Mouse (Mus musculus): Measurements from ENCODE around the gene Cpne5. TPM values are rescaled to one million over a fixed set of nuclear protein-coding genes. Genes with fewer than 3 reads are reported as not detected.

Gene Cpne5
- polyA plus RNA-seq, 1 experiment from 2014 or later: 4.7 TPM

- 51% methylated on average over 5 of the region's 5 CpGs for WGBS
- no peaks in the 10 kb centered on the region for H3K36me3 ChIP-seq (replicated peaks)
- no peak overlapping the region for H3K4me3 ChIP-seq
- H3K4me1 ChIP-seq: peaks cover 59% of the 10 kb centered on the region
- H3K27ac ChIP-seq (replicated peaks): no peak overlapping the region
- H3K9me3 ChIP-seq: no peaks in the 10 kb centered on the region
- peak; percentile 58 for DNase-seq (ENCODE audit: low spot score)
- H3K27me3 ChIP-seq (replicated peaks; ENCODE audit: low read depth, poor library complexity, severe bottlenecking): peaks cover 40% of the 10 kb centered on the region
Measured at GRCm38 (mm10) chr17:29218017-29218416, 19.9 kb downstream of the Cpne5 start.

GRCm38 (mm10) chr17:29216078-29216477 lies 21.9 kb downstream of the Cpne5 start:
- Histone ChIP-seq H3K4me1 (peaks cover 64% of the 10 kb centered on the region), H3K36me3 (replicated peaks) (no peaks in the 10 kb centered on the region), H3K27ac (replicated peaks) (no peak overlapping the region), H3K9me3 (no peaks in the 10 kb centered on the region), H3K4me3 (no peak overlapping the region), H3K27me3 (replicated peaks; ENCODE audit: low read depth, poor library complexity, severe bottlenecking) (peaks cover 45% of the 10 kb centered on the region)
- 57% methylated on average over 7 of the region's 7 CpGs for WGBS
- DNase-seq (ENCODE audit: low spot score): no peak

GRCm38 (mm10) chr17:29214655-29215054 lies 23.3 kb downstream of the Cpne5 start:
- Histone ChIP-seq H3K9me3 (no peaks in the 10 kb centered on the region), H3K4me3 (no peak overlapping the region), H3K36me3 (replicated peaks) (no peaks in the 10 kb centered on the region), H3K4me1 (peaks cover 55% of the 10 kb centered on the region), H3K27me3 (replicated peaks; ENCODE audit: low read depth, poor library complexity, severe bottlenecking) (peaks cover 45% of the 10 kb centered on the region), H3K27ac (replicated peaks) (no peak overlapping the region)
- WGBS: 23% methylated on average over 10 of the region's 10 CpGs
- DNase-seq (ENCODE audit: low spot score): no peak

GRCm38 (mm10) chr17:29214193-29214456 lies 23.8 kb downstream of the Cpne5 start:
- 60% methylated on average over 4 of the region's 4 CpGs for WGBS
- no peak overlapping the region for H3K4me3 ChIP-seq
- no peak for DNase-seq (ENCODE audit: low spot score)
- 0 out of 2 replicates have a peak overlapping the region, but pooled peaks have one; percentile 2 for H3K27ac ChIP-seq (replicated peaks)
- H3K9me3 ChIP-seq: no peaks in the 10 kb centered on the region
- peaks cover 55% of the 10 kb centered on the region for H3K4me1 ChIP-seq
- H3K36me3 ChIP-seq (replicated peaks): no peaks in the 10 kb centered on the region
- peaks cover 45% of the 10 kb centered on the region for H3K27me3 ChIP-seq (replicated peaks; ENCODE audit: low read depth, poor library complexity, severe bottlenecking)

GRCm38 (mm10) chr17:29213381-29214192 lies 24.4 kb downstream of the Cpne5 start:
- Histone ChIP-seq H3K4me1 (peaks cover 55% of the 10 kb centered on the region), H3K36me3 (replicated peaks) (no peaks in the 10 kb centered on the region), H3K27ac (replicated peaks) (peak overlapping the region; percentile 37; the same call in 1 of the 2 replicates), H3K27me3 (replicated peaks; ENCODE audit: low read depth, poor library complexity, severe bottlenecking) (peaks cover 45% of the 10 kb centered on the region), H3K9me3 (no peaks in the 10 kb centered on the region), H3K4me3 (peak overlapping the region; percentile 14; the same call in 1 of the 2 replicates)
- WGBS: 12% methylated on average over 12 of the region's 12 CpGs
- DNase-seq (ENCODE audit: low spot score): no peak

- no peak for DNase-seq (ENCODE audit: low spot score)
- peaks cover 49% of the 10 kb centered on the region for H3K4me1 ChIP-seq
- H3K27me3 ChIP-seq (replicated peaks; ENCODE audit: low read depth, poor library complexity, severe bottlenecking): peaks cover 45% of the 10 kb centered on the region
- 46% methylated on average over 7 of the region's 7 CpGs for WGBS
- no peaks in the 10 kb centered on the region for H3K9me3 ChIP-seq
- H3K36me3 ChIP-seq (replicated peaks): no peaks in the 10 kb centered on the region
- no peak overlapping the region for H3K4me3 ChIP-seq
- no peak overlapping the region for H3K27ac ChIP-seq (replicated peaks)
Measured at GRCm38 (mm10) chr17:29211836-29212235, 26.1 kb downstream of the Cpne5 start.

- 92% methylated on average over 3 of the region's 3 CpGs for WGBS
- Histone ChIP-seq H3K27me3 (replicated peaks; ENCODE audit: low read depth, poor library complexity, severe bottlenecking) (peaks cover 29% of the 10 kb centered on the region), H3K27ac (replicated peaks) (no peak overlapping the region), H3K4me1 (peaks cover 39% of the 10 kb centered on the region), H3K36me3 (replicated peaks) (no peaks in the 10 kb centered on the region), H3K4me3 (no peak overlapping the region), H3K9me3 (no peaks in the 10 kb centered on the region)
- no peak for DNase-seq (ENCODE audit: low spot score)
Measured at GRCm38 (mm10) chr17:29210037-29210436, 27.9 kb downstream of the Cpne5 start.

- no peaks in the 10 kb centered on the region for H3K9me3 ChIP-seq
- no peaks in the 10 kb centered on the region for H3K36me3 ChIP-seq (replicated peaks)
- no peak for DNase-seq (ENCODE audit: low spot score)
- no peak overlapping the region for H3K27ac ChIP-seq (replicated peaks)
- H3K4me3 ChIP-seq: no peak overlapping the region
- H3K4me1 ChIP-seq: peaks cover 6% of the 10 kb centered on the region; the same call in 1 of the 2 replicates
- H3K27me3 ChIP-seq (replicated peaks; ENCODE audit: low read depth, poor library complexity, severe bottlenecking): 0 out of 2 replicates have a peak, but pooled peaks cover under 1% of the 10 kb centered on the region
- WGBS: 87% methylated on average over 7 of the region's 7 CpGs
Measured at GRCm38 (mm10) chr17:29206052-29206451, 31.9 kb downstream of the Cpne5 start.

- H3K27ac ChIP-seq (replicated peaks): no peak overlapping the region
- no peaks in the 10 kb centered on the region for H3K27me3 ChIP-seq (replicated peaks; ENCODE audit: low read depth, poor library complexity, severe bottlenecking)
- no peaks in the 10 kb centered on the region for H3K9me3 ChIP-seq
- peaks cover 19% of the 10 kb centered on the region for H3K4me1 ChIP-seq
- H3K36me3 ChIP-seq (replicated peaks): no peaks in the 10 kb centered on the region
- WGBS: 85% methylated on average over 6 of the region's 6 CpGs
- DNase-seq (ENCODE audit: low spot score): no peak
- no peak overlapping the region for H3K4me3 ChIP-seq
Measured at GRCm38 (mm10) chr17:29202604-29203003, 35.4 kb downstream of the Cpne5 start.

- Histone ChIP-seq H3K27me3 (replicated peaks; ENCODE audit: low read depth, poor library complexity, severe bottlenecking) (no peaks in the 10 kb centered on the region), H3K4me3 (peak overlapping the region; percentile 26; the same call in 1 of the 2 replicates), H3K9me3 (no peaks in the 10 kb centered on the region), H3K36me3 (replicated peaks) (no peaks in the 10 kb centered on the region), H3K4me1 (peaks cover 25% of the 10 kb centered on the region), H3K27ac (replicated peaks) (peak overlapping the region; percentile 75)
- WGBS: 32% methylated on average over 6 of the region's 7 CpGs
- no peak for DNase-seq (ENCODE audit: low spot score)
Measured at GRCm38 (mm10) chr17:29199821-29200220, 38.1 kb downstream of the Cpne5 start.

GRCm38 (mm10) chr17:29199151-29199800 lies 38.7 kb downstream of the Cpne5 start:
- Histone ChIP-seq H3K36me3 (replicated peaks) (no peaks in the 10 kb centered on the region), H3K27ac (replicated peaks) (peak overlapping the region; percentile 75), H3K4me1 (peaks cover 25% of the 10 kb centered on the region), H3K4me3 (peak overlapping the region; percentile 26; the same call in 1 of the 2 replicates), H3K27me3 (replicated peaks; ENCODE audit: low read depth, poor library complexity, severe bottlenecking) (no peaks in the 10 kb centered on the region), H3K9me3 (no peaks in the 10 kb centered on the region)
- WGBS: 14% methylated on average over 9 of the region's 9 CpGs
- peak; percentile 73 for DNase-seq (ENCODE audit: low spot score)

GRCm38 (mm10) chr17:29195579-29195978 lies 42.4 kb downstream of the Cpne5 start:
- peak; percentile 51 for DNase-seq (ENCODE audit: low spot score)
- peak overlapping the region; percentile 30; the same call in 1 of the 2 replicates for H3K27ac ChIP-seq (replicated peaks)
- peaks cover under 1% of the 10 kb centered on the region; the same call in 1 of the 2 replicates for H3K27me3 ChIP-seq (replicated peaks; ENCODE audit: low read depth, poor library complexity, severe bottlenecking)
- peaks cover 40% of the 10 kb centered on the region for H3K4me1 ChIP-seq
- WGBS: 7% methylated on average over 4 of the region's 4 CpGs
- H3K36me3 ChIP-seq (replicated peaks): no peaks in the 10 kb centered on the region
- H3K9me3 ChIP-seq: no peaks in the 10 kb centered on the region
- H3K4me3 ChIP-seq: no peak overlapping the region

GRCm38 (mm10) chr17:29188989-29189388 lies 49.0 kb downstream of the Cpne5 start:
- 5% methylated on average over 12 of the region's 12 CpGs for WGBS
- H3K4me3 ChIP-seq: peak overlapping the region; percentile 44
- peaks cover 70% of the 10 kb centered on the region for H3K4me1 ChIP-seq
- peaks cover 19% of the 10 kb centered on the region for H3K27me3 ChIP-seq (replicated peaks; ENCODE audit: low read depth, poor library complexity, severe bottlenecking)
- H3K9me3 ChIP-seq: no peaks in the 10 kb centered on the region
- H3K27ac ChIP-seq (replicated peaks): peak overlapping the region; percentile 45; the same call in 1 of the 2 replicates
- peak; percentile 80 for DNase-seq (ENCODE audit: low spot score)
- H3K36me3 ChIP-seq (replicated peaks): no peaks in the 10 kb centered on the region

All from embryonic facial prominence, embryonic 10.5 days (tissue).